Mouse (Mus musculus): Measurements from ENCODE around the gene Thsd4.

Gene Thsd4

GRCm38 (mm10) chr9:60521806-60522264 lies at the start of gene Thsd4:
Gene Thsd4, minus strand, starts transcription at chr9:60522046.
- DNase-seq = peak; percentile 43

- DNase-seq = no peak
Measured at GRCm38 (mm10) chr9:60571041-60571440, 49.2 kb upstream of the Thsd4 start.

GRCm38 (mm10) chr9:60569366-60569765 lies 47.5 kb upstream of the Thsd4 start:
- no peak for DNase-seq

GRCm38 (mm10) chr9:60563809-60564208 lies 42.0 kb upstream of the Thsd4 start:
- DNase-seq = no peak

GRCm38 (mm10) chr9:60562443-60563371 lies 40.9 kb upstream of the Thsd4 start:
- DNase-seq = peak; percentile 41

GRCm38 (mm10) chr9:60561641-60562289 lies 39.9 kb upstream of the Thsd4 start:
- DNase-seq = no peak

GRCm38 (mm10) chr9:60558507-60558906 lies 36.7 kb upstream of the Thsd4 start:
- DNase-seq = no peak

GRCm38 (mm10) chr9:60551238-60551637 lies 29.4 kb upstream of the Thsd4 start:
- no peak for DNase-seq

GRCm38 (mm10) chr9:60548182-60548581 lies 26.3 kb upstream of the Thsd4 start:
- DNase-seq = peak; percentile 50

- no peak for DNase-seq
Measured at GRCm38 (mm10) chr9:60546169-60546568, 24.3 kb upstream of the Thsd4 start.

- no peak for DNase-seq
Measured at GRCm38 (mm10) chr9:60545361-60546096, 23.7 kb upstream of the Thsd4 start.

- DNase-seq = no peak
Measured at GRCm38 (mm10) chr9:60543422-60544015, 21.7 kb upstream of the Thsd4 start.

GRCm38 (mm10) chr9:60530310-60530709 lies 8.5 kb upstream of the Thsd4 start:
- DNase-seq = peak; percentile 36

GRCm38 (mm10) chr9:60529348-60530243 lies 7.8 kb upstream of the Thsd4 start:
- no peak for DNase-seq

GRCm38 (mm10) chr9:60528269-60528668 lies 6.4 kb upstream of the Thsd4 start:
- DNase-seq = no peak

- DNase-seq = no peak
Measured at GRCm38 (mm10) chr9:60527836-60528235, 6.0 kb upstream of the Thsd4 start.

- DNase-seq = no peak
Measured at GRCm38 (mm10) chr9:60527051-60527450, 5.2 kb upstream of the Thsd4 start.

GRCm38 (mm10) chr9:60526195-60526594 lies 4.3 kb upstream of the Thsd4 start:
- no peak for DNase-seq

- DNase-seq = no peak
Measured at GRCm38 (mm10) chr9:60521143-60521542, 703 bp downstream of the Thsd4 start.

GRCm38 (mm10) chr9:60519601-60520000 lies 2.2 kb downstream of the Thsd4 start:
- no peak for DNase-seq

- DNase-seq = peak; percentile 31
Measured at GRCm38 (mm10) chr9:60518216-60518615, 3.6 kb downstream of the Thsd4 start.

GRCm38 (mm10) chr9:60517148-60517547 lies 4.7 kb downstream of the Thsd4 start:
- DNase-seq = peak; percentile 42

All from kidney, adult 9 months (tissue).